Mouse (Mus musculus) megakaryocyte, embryonic 14.5 days (primary cell): ENCODE data around the gene Egr4. TPM values are rescaled to one million over a fixed set of nuclear protein-coding genes. Genes with fewer than 3 reads are reported as not detected.

Experiments
- H3K27me3 ChIP-seq: replicated peaks from 2 replicates; pipeline ENCODE3; 2012; ENCODE audit warnings: inconsistent platforms
- H3K36me3 ChIP-seq: replicated peaks from 2 replicates; pipeline ENCODE3; 2012; ENCODE audit warnings: low read length, inconsistent platforms, mixed read lengths
- H3K4me1 ChIP-seq: 2 replicates; pipeline ENCODE4 v1.6.1; 2012; ENCODE audit warnings: inconsistent platforms
- H3K4me3 ChIP-seq: replicated peaks from 2 replicates; pipeline ENCODE3; 2012; ENCODE audit warnings: moderate library complexity, mild to moderate bottlenecking, inconsistent platforms
- H3K9me3 ChIP-seq: 2 replicates; pipeline ENCODE4 v1.6.1; 2012; ENCODE audit warnings: inconsistent platforms
- FLI1 ChIP-seq: IDR thresholded peaks from 2 replicates; pipeline ENCODE4 v1.6.1; 2012; ENCODE audit warnings: low read length, inconsistent platforms, mixed read lengths
- GATA1 ChIP-seq: IDR thresholded peaks from 3 replicates; pipeline ENCODE4 v1.6.1; 2012; ENCODE audit warnings: mixed read lengths, low read length, inconsistent platforms, borderline replicate concordance
- polyA plus RNA-seq: library from polyadenylated mRNA; stranded (reverse); fragments of >175 nt; gene quantifications from 2 replicates; pipeline ENCODE4 v1.2.3, GENCODE M21; 2012; ENCODE audit warnings: low replicate concordance; ENCODE audit not compliant: insufficient read depth

Gene Egr4
- polyA plus RNA-seq: 0.12 TPM in 1 of 2 replicates, not detected in the other

GRCm38 (mm10) chr6:85513531-85513910, at the start of gene Egr4:
Gene Egr4 (minus strand): TSS chr6:85513589.
- Histone ChIP-seq H3K4me1 (peaks cover 31% of the 10 kb centered on the region), H3K9me3 (peaks cover 5% of the 10 kb centered on the region; the same call in 1 of the 2 replicates), H3K36me3 (no peaks in the 10 kb centered on the region), H3K27me3 (peaks cover 99% of the 10 kb centered on the region), H3K4me3 (peak within 1 kb of the TSS; percentile 84)
- no peak for TF ChIP-seq GATA1
- no peak for TF ChIP-seq FLI1

- TF ChIP-seq GATA1: no peak
- TF ChIP-seq FLI1: no peak
- peaks cover 5% of the 10 kb centered on the region for H3K27me3 ChIP-seq
Observed at GRCm38 (mm10) chr6:85562374-85562773, 49.0 kb upstream of the Egr4 start.

GRCm38 (mm10) chr6:85547642-85548041, 34.3 kb upstream of the Egr4 start:
- TF ChIP-seq GATA1 (no peak), FLI1 (no peak)
- Histone ChIP-seq H3K9me3 (peaks cover 14% of the 10 kb centered on the region), H3K36me3 (no peaks in the 10 kb centered on the region), H3K27me3 (peaks cover 2% of the 10 kb centered on the region), H3K4me1 (no peaks in the 10 kb centered on the region), H3K4me3 (no peak overlapping the region)

More at GRCm38 (mm10) chr6:85562374-85562773, 49.0 kb upstream of the Egr4 start:
- Histone ChIP-seq H3K4me3 (no peak overlapping the region), H3K36me3 (no peaks in the 10 kb centered on the region), H3K9me3 (peaks cover 5% of the 10 kb centered on the region), H3K4me1 (no peaks in the 10 kb centered on the region)

- no peak for TF ChIP-seq GATA1
- no peak for TF ChIP-seq FLI1
- Histone ChIP-seq H3K36me3 (no peaks in the 10 kb centered on the region), H3K4me3 (no peak overlapping the region), H3K27me3 (peaks cover 2% of the 10 kb centered on the region), H3K9me3 (0 out of 2 replicates have a peak, but pooled peaks cover 3% of the 10 kb centered on the region), H3K4me1 (no peaks in the 10 kb centered on the region)
Observed at GRCm38 (mm10) chr6:85544251-85544881, 31.0 kb upstream of the Egr4 start.

- Histone ChIP-seq H3K9me3 (0 out of 2 replicates have a peak, but pooled peaks cover 3% of the 10 kb centered on the region), H3K4me1 (no peaks in the 10 kb centered on the region), H3K27me3 (peaks cover 2% of the 10 kb centered on the region), H3K4me3 (no peak overlapping the region), H3K36me3 (no peaks in the 10 kb centered on the region)
- TF ChIP-seq GATA1 (no peak), FLI1 (no peak)
Observed at GRCm38 (mm10) chr6:85543351-85544175, 30.2 kb upstream of the Egr4 start.

GRCm38 (mm10) chr6:85522825-85523224, 9.4 kb upstream of the Egr4 start:
- Histone ChIP-seq H3K36me3 (no peaks in the 10 kb centered on the region), H3K27me3 (peaks cover 35% of the 10 kb centered on the region), H3K4me3 (no peak overlapping the region), H3K4me1 (no peaks in the 10 kb centered on the region), H3K9me3 (no peaks in the 10 kb centered on the region)
- TF ChIP-seq GATA1 (no peak), FLI1 (no peak)

- H3K9me3 ChIP-seq: no peaks in the 10 kb centered on the region
- H3K27me3 ChIP-seq: peaks cover 42% of the 10 kb centered on the region
- no peaks in the 10 kb centered on the region for H3K4me1 ChIP-seq
- no peak overlapping the region for H3K4me3 ChIP-seq
- no peak for TF ChIP-seq FLI1
- TF ChIP-seq GATA1: no peak
- no peaks in the 10 kb centered on the region for H3K36me3 ChIP-seq
Observed at GRCm38 (mm10) chr6:85522026-85522425, 8.6 kb upstream of the Egr4 start.

- Histone ChIP-seq H3K4me3 (no peak overlapping the region), H3K9me3 (peaks cover 5% of the 10 kb centered on the region; the same call in 1 of the 2 replicates), H3K4me1 (peaks cover 7% of the 10 kb centered on the region), H3K27me3 (peaks cover 72% of the 10 kb centered on the region), H3K36me3 (no peaks in the 10 kb centered on the region)
- no peak for TF ChIP-seq GATA1
- TF ChIP-seq FLI1: no peak
Observed at GRCm38 (mm10) chr6:85518091-85518693, 4.8 kb upstream of the Egr4 start.

- H3K27me3 ChIP-seq: peaks cover 85% of the 10 kb centered on the region
Observed at GRCm38 (mm10) chr6:85515941-85516340, 2.6 kb upstream of the Egr4 start.

More at GRCm38 (mm10) chr6:85515941-85516340, 2.6 kb upstream of the Egr4 start:
- TF ChIP-seq GATA1 (no peak), FLI1 (no peak)
- no peak overlapping the region for H3K4me3 ChIP-seq
- H3K9me3 ChIP-seq: peaks cover 5% of the 10 kb centered on the region; the same call in 1 of the 2 replicates
- peaks cover 28% of the 10 kb centered on the region for H3K4me1 ChIP-seq
- H3K36me3 ChIP-seq: no peaks in the 10 kb centered on the region
